Mouse (Mus musculus): ENCODE results near the gene Islr.

The Islr gene

DNA sequence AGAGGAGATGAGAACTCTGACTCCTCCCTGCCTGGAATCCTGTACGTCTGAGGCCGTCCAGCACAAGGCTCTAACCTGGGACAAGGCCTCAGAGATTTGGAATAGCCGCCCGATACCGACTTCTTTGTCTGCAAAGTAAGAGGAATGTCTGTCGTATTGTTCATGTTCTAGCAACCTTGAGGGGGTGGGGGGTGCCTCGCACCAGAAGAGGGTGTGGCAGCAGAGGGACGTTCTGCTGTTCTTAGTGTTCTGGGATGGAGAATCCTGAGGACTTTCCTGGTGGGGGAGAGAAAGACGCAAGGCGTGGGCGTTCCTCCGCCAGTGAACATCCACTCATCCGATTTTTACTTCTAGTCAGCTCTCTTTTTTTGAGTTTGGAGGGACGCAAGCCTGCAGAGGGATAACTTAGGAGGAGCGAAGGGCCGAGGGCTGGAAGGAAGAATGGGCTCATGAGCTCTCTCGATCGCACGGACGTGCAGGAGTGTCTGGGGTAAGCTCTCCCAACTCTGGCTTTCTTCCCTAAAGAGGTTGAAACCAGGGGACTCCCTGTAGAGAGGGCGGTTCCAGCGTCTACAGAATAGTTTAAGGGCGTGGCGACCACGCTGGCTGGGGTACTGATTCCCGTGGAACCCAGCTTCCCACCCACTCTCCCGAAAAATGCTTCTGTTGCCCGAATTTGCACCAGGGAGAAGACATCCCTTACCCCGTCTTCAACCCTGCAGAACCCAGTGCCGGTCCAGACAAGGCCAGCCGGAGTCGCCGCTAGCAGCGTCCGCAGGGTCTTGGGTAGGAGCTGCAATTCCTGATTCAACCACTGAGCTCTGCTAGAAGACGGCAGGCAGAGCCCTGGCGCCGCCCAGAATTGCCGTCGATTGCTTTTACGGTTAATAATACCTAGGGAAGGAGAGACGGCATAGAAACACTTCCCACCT is at the start of gene Islr, which contains the start of gene Islr2:
Gene Islr (minus strand): TSS at position 791 of the 932 bp plus-strand sequence.
Gene Islr2 (minus strand): TSS at position 804 of the 932 bp plus-strand sequence.
- POLR2A ChIA-PET, result interaction anchor here (0.6 to 10.5 kb wide), 64 partner anchors 8 to 828 kb away, joined by 3 to 125 read pairs (median 5); partner anchors contain the start of genes Nptn (in 2 of the 4), Pml (in 2 of the 4), Arid3b (in 1 of the 4) and Cyp11a1 (in 1 of the 4)
- CTCF ChIA-PET, result interaction anchor here (0.6 to 4.2 kb wide), 124 partner anchors 8 to 1299 kb away, joined by 3 to 108 read pairs (median 4); partner anchors contain the start of gene Cyp11a1 (in 1 of the 4)

DNA sequence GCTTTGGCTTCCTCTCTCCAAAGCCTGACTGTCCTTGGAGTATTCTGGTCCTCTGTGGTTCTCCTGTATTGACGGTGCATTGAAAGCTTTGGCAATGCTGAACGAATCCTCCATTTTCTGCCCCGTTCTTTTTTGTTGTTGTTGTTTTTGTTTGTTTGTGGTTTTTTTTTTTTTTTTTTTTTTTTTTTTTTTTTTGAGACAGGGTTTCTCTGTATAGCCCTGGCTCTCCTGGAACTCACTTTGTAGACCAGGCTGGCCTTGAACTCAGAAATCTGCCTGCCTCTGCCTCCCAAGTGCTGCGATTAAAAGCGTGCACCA is 49.7 kb upstream of the Islr start:
- ChIA-PET CTCF (interaction anchor here (0.5 to 1.6 kb wide), 14 partner anchors 13 to 711 kb away, joined by 3 to 13 read pairs (median 4); no protein-coding TSS in a partner anchor), POLR2A (interaction anchor here (0.5 to 3.7 kb wide), 32 partner anchors 8 to 1069 kb away, joined by 3 to 45 read pairs (median 5); no protein-coding TSS in a partner anchor)

DNA sequence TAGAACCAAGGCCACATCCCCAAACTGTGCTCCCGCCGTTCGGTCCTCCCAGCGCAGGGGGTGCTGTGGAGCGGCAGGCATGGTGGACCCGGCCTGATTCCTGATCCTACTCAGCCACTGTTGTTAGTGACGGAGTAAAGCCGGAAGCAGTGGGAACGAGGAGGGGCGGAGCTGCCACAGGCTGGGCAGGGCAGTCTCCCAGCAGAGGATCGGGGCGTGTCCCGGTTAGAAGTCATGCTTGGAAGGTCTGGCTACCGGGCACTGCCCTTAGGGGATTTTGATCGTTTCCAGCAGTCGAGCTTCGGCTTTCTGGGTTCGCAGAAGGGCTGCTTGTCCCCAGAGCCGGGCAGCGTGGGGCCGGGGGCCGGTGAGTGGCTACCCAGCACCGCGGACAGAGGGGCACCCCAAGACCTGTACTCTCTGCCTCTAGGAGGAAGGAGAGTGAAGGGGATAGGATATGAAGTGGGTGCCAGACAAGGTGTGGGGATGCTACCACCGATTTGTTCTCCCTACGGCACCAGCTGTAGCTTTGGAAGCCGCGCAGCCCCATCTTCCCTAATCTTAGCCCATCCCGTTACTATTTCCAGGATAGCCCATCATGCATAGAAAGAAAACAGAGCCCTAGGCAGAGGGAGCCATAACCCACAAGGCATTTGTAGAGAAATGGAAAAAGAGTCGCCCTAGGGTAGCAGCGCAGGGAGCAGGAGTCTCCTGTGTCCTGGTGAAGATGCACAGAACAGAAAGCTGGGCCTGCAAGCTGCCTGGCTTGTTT is 49.1 kb upstream of the Islr start, which contains the start of gene Stoml1:
Gene Stoml1 (plus strand): TSS at position 132 of the 772 bp plus-strand sequence.
- POLR2A ChIA-PET, result interaction anchor here (0.5 to 3.7 kb wide), 47 partner anchors 9 to 1176 kb away, joined by 3 to 45 read pairs (median 4); partner anchors contain the start of genes Arid3b (in 1 of the 4) and Nptn (in 1 of the 4)
- CTCF ChIA-PET, result interaction anchor here (0.5 to 1.6 kb wide), 26 partner anchors 9 to 710 kb away, joined by 3 to 18 read pairs (median 4); no protein-coding TSS in a partner anchor

DNA sequence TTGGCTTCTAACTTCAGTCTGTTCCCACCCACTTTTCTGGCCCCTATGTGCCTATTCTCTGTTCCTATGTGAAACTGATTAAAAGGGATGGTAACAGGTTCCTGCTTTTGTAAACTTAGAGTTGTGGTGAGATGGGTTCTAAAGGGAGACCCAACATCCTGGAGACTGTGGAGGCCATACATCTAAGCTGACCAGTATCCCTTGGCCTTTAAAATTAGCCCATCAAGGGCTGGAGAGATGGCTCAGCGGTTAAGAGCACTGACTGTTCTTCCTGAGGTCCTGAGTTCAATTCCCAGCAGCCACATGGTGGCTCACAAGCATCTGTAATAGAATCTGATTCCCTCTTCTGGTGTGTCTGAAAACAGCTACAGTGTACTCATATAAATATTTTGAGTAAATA is 46.6 kb upstream of the Islr start:
- POLR2A ChIA-PET, result interaction anchor here (0.7 to 13.0 kb wide), 24 partner anchors 9 to 485 kb away, joined by 3 to 458 read pairs (median 8); partner anchors contain the start of gene Clk3 (in 1 of the 4)
- CTCF ChIA-PET, result interaction anchor here (0.6 to 5.7 kb wide), 14 partner anchors 10 to 34 kb away, joined by 3 to 57 read pairs (median 8); no protein-coding TSS in a partner anchor

DNA sequence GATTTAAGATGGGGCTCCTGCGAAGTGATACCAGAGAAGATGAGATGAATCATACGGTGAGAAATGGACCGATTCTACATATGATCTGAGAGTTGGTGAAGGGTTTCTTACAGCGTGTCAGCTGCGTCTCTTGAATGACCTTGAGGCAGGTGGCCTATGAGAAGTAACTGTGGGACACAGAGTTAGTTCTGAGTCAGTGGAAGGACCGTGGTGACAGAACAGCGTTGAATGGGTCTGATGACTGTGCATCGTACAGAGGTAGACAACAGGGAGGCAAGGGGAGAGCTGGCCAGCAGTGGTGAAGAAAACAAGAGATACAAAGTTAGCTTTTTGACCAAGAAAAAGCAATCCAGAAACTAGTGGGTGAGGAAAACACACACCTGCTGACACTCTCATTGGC is 46.2 kb upstream of the Islr start:
- ChIA-PET POLR2A (interaction anchor here (0.7 to 13.0 kb wide), 49 partner anchors 8 to 484 kb away, joined by 3 to 458 read pairs (median 6); partner anchors contain the start of genes Arid3b (in 1 of the 4), Clk3 (in 1 of the 4), Islr (in 1 of the 4) and Islr2 (in 1 of the 4)), CTCF (interaction anchor here (0.5 to 5.7 kb wide), 34 partner anchors 9 to 624 kb away, joined by 3 to 57 read pairs (median 4); partner anchors contain the start of genes Islr (in 1 of the 4) and Islr2 (in 1 of the 4))

DNA sequence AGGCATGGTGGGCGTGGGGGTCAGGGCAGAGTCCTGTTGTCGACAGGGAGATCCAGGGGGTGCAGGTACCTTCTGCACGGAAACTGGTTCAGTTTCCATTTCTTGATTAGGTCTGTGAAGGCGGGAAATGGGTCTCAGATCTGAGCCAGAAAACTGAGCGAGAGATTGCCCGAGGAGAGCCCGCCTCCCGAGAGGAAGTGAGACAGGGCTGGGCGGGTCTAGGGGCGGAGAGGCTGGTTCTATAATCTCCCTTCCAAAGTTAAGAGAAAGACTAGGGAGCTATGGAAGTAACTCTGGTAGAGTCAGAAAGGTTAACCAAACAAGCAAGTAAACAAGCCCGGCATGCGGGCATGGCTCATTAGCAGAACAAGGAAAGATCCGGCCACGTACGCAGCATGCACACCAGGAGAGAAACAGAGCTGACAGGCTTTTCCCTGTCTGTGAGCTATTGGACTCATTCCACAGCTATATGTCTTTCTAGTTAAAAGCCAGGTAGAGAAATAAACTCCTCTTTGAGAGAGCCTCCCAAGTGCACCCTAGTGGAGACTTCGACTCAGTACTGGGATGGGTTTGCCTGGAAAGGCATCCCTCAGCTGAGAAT is 45.6 kb upstream of the Islr start, which contains the start of gene Pml:
Gene Pml (minus strand): TSS at position 195 of the 601 bp plus-strand sequence.
- ChIA-PET CTCF (interaction anchor here (0.5 to 5.7 kb wide), 37 partner anchors 9 to 1209 kb away, joined by 3 to 57 read pairs (median 4); partner anchors contain the start of genes Islr (in 1 of the 4) and Islr2 (in 1 of the 4)), POLR2A (interaction anchor here (0.6 to 13.0 kb wide), 51 partner anchors 8 to 484 kb away, joined by 3 to 458 read pairs (median 5); partner anchors contain the start of genes Arid3b (in 1 of the 4), Clk3 (in 1 of the 4), Islr (in 1 of the 4) and Islr2 (in 1 of the 4))

DNA sequence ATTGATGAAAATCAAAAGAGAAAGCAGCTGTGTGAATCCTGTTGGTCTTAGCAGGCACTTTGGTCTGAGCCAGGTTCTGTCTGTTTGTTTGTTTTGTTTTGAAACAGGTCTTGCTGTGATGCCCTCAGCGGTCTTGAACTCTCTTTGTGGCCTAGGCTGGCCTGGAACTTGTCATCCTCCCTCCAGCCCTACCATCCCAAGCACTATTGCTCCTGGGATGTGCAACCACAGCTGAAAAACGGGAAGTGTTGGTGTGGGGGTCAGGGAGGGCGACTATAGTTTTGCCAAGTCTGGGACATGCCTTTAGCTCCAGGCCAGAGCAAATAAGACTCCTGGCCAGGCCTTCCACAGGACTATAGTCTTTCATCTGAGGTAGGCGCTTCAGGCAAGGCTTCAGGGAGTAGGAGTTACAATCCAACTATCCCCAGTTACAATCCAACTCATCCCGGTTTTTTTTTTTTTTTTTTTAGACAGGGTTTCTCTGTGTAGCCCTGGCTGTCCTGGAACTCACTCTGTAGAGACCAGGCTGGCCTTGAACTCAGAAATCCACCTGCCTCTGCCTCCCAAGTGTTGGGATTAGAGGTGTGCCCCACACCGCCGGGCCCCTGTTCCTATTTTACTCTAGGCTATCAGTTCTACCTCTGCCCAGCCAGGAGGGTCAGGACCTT is 44.8 kb upstream of the Islr start:
- ChIA-PET POLR2A (interaction anchor here (0.6 to 13.0 kb wide), 44 partner anchors 7 to 1065 kb away, joined by 3 to 458 read pairs (median 6); no protein-coding TSS in a partner anchor), CTCF (interaction anchor here (0.6 to 5.7 kb wide), 25 partner anchors 8 to 1208 kb away, joined by 3 to 57 read pairs (median 4); no protein-coding TSS in a partner anchor)

DNA sequence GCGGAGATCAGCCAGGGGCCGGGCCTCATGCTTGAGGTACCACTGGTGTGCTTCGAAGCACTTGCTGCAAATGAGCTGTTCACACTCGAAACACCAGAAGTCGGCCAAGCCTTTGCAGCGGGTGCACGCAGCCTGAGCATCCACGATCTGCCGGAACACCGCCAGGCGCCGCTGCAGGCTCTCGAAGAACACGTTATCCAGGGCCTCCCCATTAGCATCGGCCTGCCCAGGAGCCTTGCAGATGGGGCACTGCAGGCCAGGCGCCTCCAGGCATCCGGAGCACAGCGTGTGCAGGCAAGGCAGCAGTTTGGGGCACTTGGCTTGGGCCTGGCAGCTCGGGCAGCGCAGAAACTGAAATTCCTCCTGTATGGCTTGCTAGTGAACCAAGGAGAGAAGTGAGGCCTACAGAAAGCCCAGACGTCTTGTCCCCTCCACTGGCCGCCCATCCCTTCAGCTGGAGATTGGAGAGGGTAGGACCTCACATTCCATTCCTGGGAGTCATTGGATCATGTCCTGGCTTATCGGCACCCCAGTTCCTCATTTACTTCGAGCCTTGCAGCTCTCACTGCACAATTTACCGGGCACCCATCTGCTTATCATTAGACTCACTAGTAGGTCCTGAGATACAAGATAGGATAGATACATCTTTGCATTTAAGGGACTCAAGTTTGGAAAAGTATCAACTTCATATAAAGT is 43.1 kb upstream of the Islr start:
- ChIA-PET POLR2A (interaction anchor here (0.6 to 13.0 kb wide), 35 partner anchors 10 to 309 kb away, joined by 3 to 458 read pairs (median 4); no protein-coding TSS in a partner anchor), CTCF (interaction anchor here (0.6 to 5.7 kb wide), 35 partner anchors 9 to 1618 kb away, joined by 3 to 57 read pairs (median 4); partner anchors contain the start of genes Islr (in 1 of the 4), Islr2 (in 1 of the 4) and Nptn (in 1 of the 4))

DNA sequence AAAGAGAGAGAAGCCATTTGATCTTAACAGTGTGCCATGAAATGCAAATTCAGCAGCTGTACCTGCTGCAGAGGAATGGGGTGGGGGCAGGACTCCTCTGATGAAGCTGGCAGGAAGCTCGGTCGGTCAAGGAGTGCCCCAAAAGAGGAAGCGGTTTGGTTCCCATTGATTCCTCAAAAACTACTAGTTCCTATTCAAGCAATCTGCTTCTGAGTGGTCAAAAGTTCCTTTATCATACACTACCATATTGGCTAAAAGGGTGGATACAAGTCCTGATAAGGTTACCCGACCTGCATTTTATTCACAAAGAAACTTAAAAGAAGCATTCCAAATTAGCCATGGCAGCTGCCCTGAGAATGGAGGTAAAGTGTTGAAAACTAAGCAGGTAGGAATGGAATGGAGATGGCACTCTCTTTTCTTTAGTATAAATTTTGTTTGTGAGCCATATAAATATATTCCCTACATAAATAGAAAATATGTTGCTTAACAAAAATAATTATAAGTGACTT is 42.0 kb upstream of the Islr start:
- POLR2A ChIA-PET, result interaction anchor here in 3 of 4 experiments (0.6 to 13.0 kb wide), 21 partner anchors 12 to 51 kb away, joined by 3 to 458 read pairs (median 4); partner anchors contain the start of genes Islr (in 1 of the 3) and Islr2 (in 1 of the 3)

DNA sequence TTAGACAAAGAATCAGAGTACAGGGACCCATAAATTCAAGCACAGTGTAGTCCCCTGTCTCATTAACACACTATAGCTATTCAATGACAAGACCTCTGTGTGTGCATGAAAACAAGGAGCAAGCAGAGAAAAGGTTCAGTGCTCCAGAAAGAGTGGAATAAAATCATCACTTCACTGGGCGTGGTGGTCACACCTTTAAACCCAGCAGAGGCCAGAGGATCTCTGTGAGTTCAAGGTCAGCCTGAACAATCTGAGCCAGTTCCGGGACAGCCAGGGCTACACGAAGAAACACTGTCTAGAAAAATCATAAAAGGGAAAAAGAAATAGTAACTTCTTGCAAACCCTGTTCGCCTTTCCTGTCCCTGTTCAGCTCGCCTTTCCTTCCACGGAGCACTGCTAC is 39.6 kb upstream of the Islr start:
- POLR2A ChIA-PET, result interaction anchor here (0.6 to 13.0 kb wide), 37 partner anchors 8 to 793 kb away, joined by 3 to 458 read pairs (median 6); partner anchors contain the start of genes Stoml1 (in 3 of the 4) and Neo1 (in 1 of the 4)
- CTCF ChIA-PET, result interaction anchor here (0.5 to 3.6 kb wide), 14 partner anchors 8 to 681 kb away, joined by 3 to 18 read pairs (median 4); partner anchors contain the start of genes Islr (in 1 of the 4), Islr2 (in 1 of the 4) and Stoml1 (in 1 of the 4)

More for the DNA sequence above, 42.0 kb upstream of the Islr start:
- CTCF ChIA-PET, result interaction anchor here (0.5 to 5.7 kb wide), 18 partner anchors 11 to 1295 kb away, joined by 3 to 57 read pairs (median 4); partner anchors contain the start of gene Snupn (in 1 of the 4)

DNA sequence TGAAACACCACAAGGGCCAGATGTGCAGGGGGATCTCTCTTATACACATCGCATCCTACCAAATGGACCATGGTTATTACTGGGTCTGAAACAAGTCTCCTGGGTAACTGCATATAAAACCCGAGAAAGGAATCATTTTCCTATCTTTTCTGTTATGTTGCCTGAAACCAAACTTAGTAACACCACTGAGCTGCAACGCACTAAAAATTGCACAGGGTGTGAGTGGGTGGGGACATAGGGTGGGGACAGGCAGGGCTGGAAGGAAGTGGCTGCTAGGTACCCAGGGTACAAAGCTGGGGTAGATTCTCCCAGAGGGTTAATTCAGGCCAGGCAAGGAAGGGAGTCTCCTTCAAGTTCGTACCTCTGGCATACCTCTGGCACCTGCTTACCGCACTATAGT is 38.6 kb upstream of the Islr start:
- ChIA-PET POLR2A (interaction anchor here (0.5 to 13.0 kb wide), 32 partner anchors 10 to 213 kb away, joined by 3 to 458 read pairs (median 6); partner anchors contain the start of gene Stoml1 (in 2 of the 4)), CTCF (interaction anchor here in 2 of 4 experiments (0.5 to 4.0 kb wide), 12 partner anchors 8 to 585 kb away, joined by 3 to 21 read pairs (median 5); partner anchors contain the start of genes Islr (in 1 of the 2), Islr2 (in 1 of the 2), Pml (in 1 of the 2) and Stoml1 (in 1 of the 2))

DNA sequence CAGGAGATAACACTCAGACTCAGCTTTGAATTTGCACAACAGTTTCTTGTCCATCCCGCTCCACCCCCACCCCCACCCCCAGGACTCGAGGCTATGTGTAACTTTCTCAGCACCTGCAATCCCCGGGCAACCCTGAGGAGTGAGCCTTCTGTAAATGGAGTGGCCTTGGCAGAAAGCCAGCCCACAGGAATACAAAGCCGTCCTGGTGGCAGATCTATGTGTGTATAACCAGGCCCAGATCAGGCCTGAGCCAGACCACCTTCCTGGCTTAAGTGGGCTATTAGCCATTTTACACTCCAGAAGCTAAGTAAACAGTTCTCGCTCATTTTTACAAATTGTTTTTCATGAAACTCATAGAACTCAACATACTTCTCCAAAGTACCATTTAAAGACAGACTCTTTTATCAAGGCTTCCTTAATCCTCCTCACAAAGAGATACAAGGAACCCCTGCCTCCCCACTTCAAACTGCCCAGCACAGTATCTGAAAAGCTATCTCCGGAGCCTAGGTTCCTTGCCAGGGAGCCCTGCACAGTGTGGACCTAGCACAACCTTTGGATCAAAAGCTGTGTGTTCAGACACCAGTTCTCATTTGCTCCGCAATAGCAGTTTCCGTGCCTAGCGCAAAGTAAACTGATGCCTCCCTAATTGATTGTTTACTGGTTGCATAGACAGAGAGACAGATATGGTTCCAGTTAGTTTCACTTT is 37.8 kb upstream of the Islr start:
- POLR2A ChIA-PET, result interaction anchor here (0.6 to 13.0 kb wide), 40 partner anchors 8 to 214 kb away, joined by 3 to 458 read pairs (median 6); partner anchors contain the start of genes Pml (in 3 of the 4), Islr (in 2 of the 4), Islr2 (in 2 of the 4) and Stoml1 (in 2 of the 4)
- CTCF ChIA-PET, result interaction anchor here in 3 of 4 experiments (0.6 to 4.0 kb wide), 16 partner anchors 8 to 40 kb away, joined by 3 to 21 read pairs (median 6); partner anchors contain the start of genes Pml (in 2 of the 3), Islr (in 1 of the 3), Islr2 (in 1 of the 3) and Stoml1 (in 1 of the 3)

DNA sequence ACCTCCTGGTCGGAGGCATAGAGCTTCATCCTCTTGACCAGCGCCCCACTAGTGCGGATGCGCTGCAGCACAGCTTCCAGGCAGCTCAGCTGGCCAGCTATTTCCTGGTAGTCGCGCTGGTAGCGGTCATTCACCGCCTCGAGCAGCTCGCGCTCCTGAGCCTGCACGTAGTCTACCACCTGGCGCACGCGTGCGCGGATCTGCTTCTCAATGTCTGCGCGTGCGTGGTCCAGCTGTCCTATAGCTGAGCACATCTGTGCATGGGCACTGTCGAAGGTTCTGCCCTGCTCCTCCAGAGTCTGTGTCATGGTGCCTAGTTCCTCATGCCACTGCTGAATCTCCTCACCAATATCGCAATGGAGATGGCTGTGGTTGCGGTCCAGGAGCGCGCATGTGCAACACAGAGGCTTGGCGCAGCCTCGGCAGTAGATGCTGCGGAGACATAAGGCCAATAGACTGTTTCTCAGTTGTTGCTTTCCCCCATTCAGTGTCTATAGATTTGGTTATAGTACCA is 30.5 kb upstream of the Islr start:
- POLR2A ChIA-PET, result interaction anchor here (0.6 to 9.3 kb wide), 34 partner anchors 8 to 398 kb away, joined by 3 to 126 read pairs (median 4); partner anchors contain the start of genes Pml (in 2 of the 4), Arid3b (in 1 of the 4), Cyp11a1 (in 1 of the 4) and Nptn (in 1 of the 4)
- CTCF ChIA-PET, result interaction anchor here in 3 of 4 experiments (0.6 to 5.2 kb wide), 19 partner anchors 8 to 490 kb away, joined by 3 to 38 read pairs (median 5); partner anchors contain the start of genes Islr (in 1 of the 3), Islr2 (in 1 of the 3), Pml (in 1 of the 3) and Stoml1 (in 1 of the 3)

Measured in embryonic stem cell, embryonic (primary cell).